Mouse (Mus musculus): ENCODE results near the gene Slc27a5.

- TF ChIP-seq CTCF (IDR thresholded peaks at IDR 0.05; ENCODE audit: insufficient read depth, low read depth, low read length) (peak; percentile 9; the same call in 1 of the 2 replicates), POLR2A (IDR thresholded peaks at IDR 0.05; ENCODE audit: insufficient read depth, low read depth, low read length) (peak; percentile 39)
Measured at GRCm38 (mm10) chr7:12965678-12966091, 32.3 kb downstream of the Slc27a5 start, which contains the start of gene Zfp324.
